Mouse (Mus musculus) C2C12 (cell line): Measurements from ENCODE around the gene Tlr8. TPM values are rescaled to one million over a fixed set of nuclear protein-coding genes. Genes with fewer than 3 reads are reported as not detected.

Experiments used
- H3K27me3 ChIP-seq: one replicate; pipeline ENCODE4 v1.6.1; 2011; ENCODE audit not compliant: control insufficient read depth, insufficient read depth, insufficient read length
- H3K36me3 ChIP-seq: one replicate; pipeline ENCODE4 v1.6.1; 2011; ENCODE audit not compliant: control insufficient read depth, insufficient read depth
- H3K4me3 ChIP-seq: one replicate; pipeline ENCODE4 v1.5.1; 2011; ENCODE audit warnings: mild to moderate bottlenecking, control low read depth; ENCODE audit not compliant: poor library complexity, insufficient read depth, severe bottlenecking
- H3K79me2 ChIP-seq: one replicate; pipeline ENCODE4 v1.6.1; 2011; ENCODE audit not compliant: control insufficient read depth, insufficient read depth
- H3K79me3 ChIP-seq: one replicate; pipeline ENCODE4 v1.6.1; 2011; ENCODE audit warnings: low read depth, control low read depth
- H3ac ChIP-seq: one replicate; pipeline ENCODE3; 2011; ENCODE audit warnings: low read depth; ENCODE audit not compliant: control insufficient read depth, insufficient read length
- CEBPB ChIP-seq: IDR thresholded peaks from one replicate; pipeline ENCODE4 v1.6.1; 2011; ENCODE audit warnings: low read depth, mild to moderate bottlenecking, control low read depth, moderate library complexity
- CTCF ChIP-seq: IDR thresholded peaks from one replicate; pipeline ENCODE4 v1.5.1; 2011; ENCODE audit not compliant: control insufficient read depth, insufficient read depth, insufficient read length
- FOSL1 ChIP-seq: IDR thresholded peaks from one replicate; pipeline ENCODE4 v1.8.0; 2011; ENCODE audit warnings: mild to moderate bottlenecking, low read length; ENCODE audit not compliant: poor library complexity, insufficient read depth, severe bottlenecking
- MAX ChIP-seq: IDR thresholded peaks from one replicate; pipeline ENCODE4 v1.6.1; 2011; ENCODE audit warnings: mild to moderate bottlenecking, control low read depth
- MYOD1 ChIP-seq: IDR thresholded peaks from one replicate; pipeline ENCODE4 v1.6.1; 2011; ENCODE audit warnings: low read depth; ENCODE audit not compliant: control insufficient read depth, insufficient read length
- MYOG ChIP-seq: IDR thresholded peaks from one replicate; pipeline ENCODE4 v1.6.1; 2011; ENCODE audit not compliant: control insufficient read depth, insufficient read length; ENCODE audit errors: extremely low read depth
- USF1 ChIP-seq: IDR thresholded peaks from one replicate; pipeline ENCODE4 v1.6.1; 2011; ENCODE audit warnings: low read depth, mild to moderate bottlenecking, control low read depth, moderate library complexity
- polyA plus RNA-seq: library from polyadenylated mRNA; unstranded; fragments of >200 nt; fragmentation: generic; extraction: Trizol; gene quantifications from one replicate; pipeline ENCODE4 v1.2.1, GENCODE M21; 2012; ENCODE audit warnings: missing spikeins

Tlr8 gene
- polyA plus RNA-seq, 1 experiment = not detected

DNA sequence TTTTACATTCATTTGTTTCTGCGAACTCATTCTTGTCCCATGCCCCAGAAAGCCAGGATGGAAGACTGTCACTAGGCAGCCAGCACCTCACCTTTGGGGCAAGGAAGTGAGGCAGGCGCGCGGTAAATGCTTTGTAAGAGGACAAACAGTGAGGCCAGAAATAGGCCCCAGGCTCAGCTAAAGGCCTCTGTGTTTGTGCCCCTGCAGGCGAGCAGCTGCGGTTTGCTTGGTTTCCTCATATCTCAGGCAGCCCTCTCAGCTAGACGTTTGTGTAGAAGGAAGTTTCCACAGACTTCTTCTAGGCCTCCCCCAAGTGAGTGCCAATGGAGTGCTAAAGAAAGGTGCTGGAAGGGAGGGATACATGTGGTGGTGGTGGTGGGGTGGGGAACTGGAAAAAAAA, 37.0 kb downstream of the Tlr8 start:
- H3ac ChIP-seq = no peak overlapping the region
- H3K79me2 ChIP-seq = no peaks in the 10 kb centered on the region
- H3K4me3 ChIP-seq = no peak overlapping the region
- no peaks in the 10 kb centered on the region for H3K36me3 ChIP-seq
- TF ChIP-seq MYOD1 = no peak
- no peak for TF ChIP-seq CTCF
- TF ChIP-seq CEBPB = no peak
- no peak for TF ChIP-seq MYOG
- no peak for TF ChIP-seq MAX
- TF ChIP-seq FOSL1 = no peak
- TF ChIP-seq USF1 = no peak
- H3K79me3 ChIP-seq = no peaks in the 10 kb centered on the region
- H3K27me3 ChIP-seq = no peaks in the 10 kb centered on the region

GRCm38 (mm10) chrX:167226570-167226969, 37.6 kb downstream of the Tlr8 start:
- Histone ChIP-seq H3ac (no peak overlapping the region), H3K79me2 (no peaks in the 10 kb centered on the region), H3K27me3 (no peaks in the 10 kb centered on the region), H3K79me3 (no peaks in the 10 kb centered on the region), H3K4me3 (no peak overlapping the region), H3K36me3 (no peaks in the 10 kb centered on the region)
- TF ChIP-seq MAX = no peak
- no peak for TF ChIP-seq MYOG
- TF ChIP-seq FOSL1 = no peak
- TF ChIP-seq CEBPB = no peak
- TF ChIP-seq MYOD1 = no peak
- TF ChIP-seq CTCF = no peak
- no peak for TF ChIP-seq USF1

DNA sequence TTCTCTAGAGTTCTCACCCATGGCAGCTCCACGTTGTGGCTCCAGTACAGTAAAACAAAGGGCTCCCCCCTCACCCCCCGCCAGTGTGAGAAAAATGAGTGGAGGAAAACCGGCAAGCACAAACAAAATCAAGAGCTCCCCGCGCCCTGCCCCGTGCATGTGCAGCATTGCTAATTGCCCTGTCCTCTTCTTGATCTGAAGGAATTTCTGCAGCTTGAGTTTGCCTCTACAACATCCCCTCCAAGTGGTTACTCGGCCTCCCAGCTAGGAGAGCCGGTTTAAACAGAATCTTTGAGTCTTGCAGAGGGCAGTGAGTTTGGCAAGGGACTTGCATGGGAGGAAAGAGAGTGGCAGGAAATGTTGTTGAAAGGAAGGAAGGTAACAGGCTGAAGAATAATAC, 51.4 kb downstream of the Tlr8 start:
- Histone ChIP-seq H3K27me3 (no peaks in the 10 kb centered on the region), H3K36me3 (no peaks in the 10 kb centered on the region), H3ac (no peak overlapping the region), H3K79me3 (peaks cover 8% of the 10 kb centered on the region), H3K79me2 (peaks cover 12% of the 10 kb centered on the region), H3K4me3 (no peak overlapping the region)
- TF ChIP-seq MYOG = no peak
- TF ChIP-seq CTCF = no peak
- TF ChIP-seq USF1 = no peak
- no peak for TF ChIP-seq CEBPB
- TF ChIP-seq MAX = no peak
- no peak for TF ChIP-seq FOSL1
- TF ChIP-seq MYOD1 = no peak

DNA sequence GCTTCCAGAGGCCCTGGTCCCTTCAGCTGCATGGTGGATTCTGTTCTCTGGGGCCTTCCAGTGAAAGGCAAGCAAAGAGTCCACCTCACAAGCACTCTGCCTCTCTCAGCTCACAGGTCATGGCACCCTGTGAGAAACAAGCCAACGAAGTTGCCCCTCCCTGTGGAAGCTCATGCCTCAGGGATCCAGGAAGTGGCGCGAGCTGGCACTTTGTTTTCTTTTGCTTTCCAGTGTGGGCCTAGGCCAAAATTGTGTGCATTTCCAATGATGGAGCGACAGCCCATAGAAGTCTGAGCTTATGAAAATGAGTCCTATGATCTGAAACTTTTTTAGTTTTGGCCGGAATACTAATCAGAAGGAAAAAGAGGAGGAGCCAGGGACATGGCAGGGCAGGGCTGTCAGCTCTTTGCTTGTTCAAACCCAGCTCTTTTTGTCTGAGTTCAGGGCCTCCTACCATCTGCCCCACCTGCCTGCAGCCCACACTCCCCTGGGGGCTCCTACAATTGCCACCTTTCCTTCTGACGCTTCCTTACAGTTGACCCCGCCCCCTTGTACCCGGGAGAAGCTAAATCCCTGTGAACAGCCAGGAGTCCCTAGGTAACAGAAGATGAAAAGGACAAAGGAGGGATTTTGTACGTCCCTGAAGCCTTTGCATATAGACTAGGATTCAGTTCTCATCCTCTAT, 52.1 kb downstream of the Tlr8 start:
- peaks cover 13% of the 10 kb centered on the region for H3K79me2 ChIP-seq
- H3K36me3 ChIP-seq = no peaks in the 10 kb centered on the region
- H3K27me3 ChIP-seq = no peaks in the 10 kb centered on the region
- no peak overlapping the region for H3K4me3 ChIP-seq
- TF ChIP-seq CTCF (no peak), FOSL1 (no peak), MYOD1 (no peak), MAX (no peak), CEBPB (no peak), USF1 (no peak), MYOG (no peak)
- no peak overlapping the region for H3ac ChIP-seq
- H3K79me3 ChIP-seq = peaks cover 8% of the 10 kb centered on the region

DNA sequence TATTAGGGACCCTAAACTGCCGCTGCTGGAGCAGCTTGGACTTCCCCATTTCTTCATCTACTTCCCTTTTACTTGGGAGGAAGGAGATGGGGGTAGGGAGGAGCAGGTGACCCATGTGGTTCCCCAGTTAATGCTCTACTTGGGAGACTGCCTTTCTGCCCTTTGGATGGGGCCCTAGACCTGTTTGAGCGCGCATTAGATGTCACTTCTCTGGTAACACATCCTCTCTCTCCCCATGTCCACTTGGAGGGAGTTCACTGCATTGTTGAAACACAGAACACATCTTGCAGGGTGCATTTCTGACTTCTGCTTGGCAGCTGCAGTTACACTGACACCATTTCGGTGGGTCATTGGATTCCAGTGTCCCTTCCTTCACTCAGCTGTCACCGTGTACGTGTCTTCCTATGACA, 53.8 kb downstream of the Tlr8 start:
- peaks cover 13% of the 10 kb centered on the region for H3K79me2 ChIP-seq
- no peak overlapping the region for H3ac ChIP-seq
- no peaks in the 10 kb centered on the region for H3K27me3 ChIP-seq
- peaks cover 4% of the 10 kb centered on the region for H3K36me3 ChIP-seq
- no peak for TF ChIP-seq USF1
- no peak for TF ChIP-seq MYOD1
- no peak for TF ChIP-seq FOSL1
- TF ChIP-seq MYOG = no peak
- TF ChIP-seq MAX = no peak
- no peak for TF ChIP-seq CTCF
- TF ChIP-seq CEBPB = no peak
- H3K4me3 ChIP-seq = no peak overlapping the region
- H3K79me3 ChIP-seq = peaks cover 8% of the 10 kb centered on the region

DNA sequence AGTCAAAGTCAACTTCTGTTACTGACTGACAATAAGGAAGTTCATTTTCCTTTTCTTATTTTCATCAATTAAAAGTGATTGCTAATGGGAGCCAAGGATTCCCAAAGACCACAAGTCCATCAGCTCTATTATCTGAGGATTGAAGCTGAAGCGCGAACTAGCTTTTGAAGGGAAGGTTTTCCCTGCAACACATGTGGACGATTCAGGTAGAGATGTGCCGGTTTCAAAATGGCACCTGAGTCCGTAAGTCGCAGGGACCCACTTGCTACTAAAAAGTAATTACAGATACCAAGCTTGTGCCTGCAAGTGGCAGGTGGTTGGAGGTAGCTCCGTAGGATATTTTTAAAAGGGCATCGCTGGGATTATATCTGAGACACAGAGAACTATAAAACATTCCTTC, 54.3 kb downstream of the Tlr8 start:
- Histone ChIP-seq H3K36me3 (peaks cover 4% of the 10 kb centered on the region), H3K79me3 (peaks cover 8% of the 10 kb centered on the region), H3K79me2 (peaks cover 13% of the 10 kb centered on the region), H3K4me3 (no peak overlapping the region), H3ac (no peak overlapping the region), H3K27me3 (no peaks in the 10 kb centered on the region)
- no peak for TF ChIP-seq CEBPB
- no peak for TF ChIP-seq FOSL1
- TF ChIP-seq MYOG = no peak
- no peak for TF ChIP-seq MAX
- TF ChIP-seq CTCF = no peak
- TF ChIP-seq USF1 = no peak
- no peak for TF ChIP-seq MYOD1
